Mouse (Mus musculus) liver, adult 2 months (tissue): ENCODE results near the gene Tek.

Source experiments
- CTCF ChIP-seq: fragments of 200-500 bp; IDR thresholded peaks from 2 replicates; pipeline ENCODE4 v1.5.1; 2011; ENCODE audit warnings: low read depth, low read length, control low read depth
- POLR2A ChIP-seq: fragments of 200-500 bp; IDR thresholded peaks from 2 replicates; pipeline ENCODE4 v1.6.1; 2011; ENCODE audit warnings: low read length, control low read depth; ENCODE audit not compliant: insufficient read depth; ENCODE audit errors: extremely low read depth

DNA sequence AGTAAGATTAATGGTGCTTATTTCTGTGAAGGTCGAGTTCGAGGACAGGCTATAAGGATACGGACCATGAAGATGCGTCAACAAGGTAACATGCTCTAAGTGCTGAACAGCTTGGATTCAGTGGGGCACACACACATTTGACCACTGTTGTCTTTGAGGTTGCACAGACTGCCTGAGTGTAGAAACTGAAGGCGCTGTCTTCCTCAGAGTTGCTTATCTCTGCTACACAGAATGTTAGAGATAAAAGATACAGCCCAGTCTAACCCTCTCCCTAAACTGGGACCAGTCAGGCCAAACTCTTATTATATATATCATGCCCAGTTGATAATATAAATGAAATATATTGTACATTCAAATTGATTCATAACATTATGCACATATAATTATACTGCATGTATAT lies 42.0 kb downstream of the Tek start:
- TF ChIP-seq CTCF (no peak), POLR2A (no peak)
